Comparison of ENCODE assay signal across 16 mouse cellular contexts in genomic region chr10:106998052-106998625, GRCm38 (mm10).
DNase-seq lines count a peak whose midpoint lies in the region; ATAC-seq lines count a peak whose summit lies in the region.
"Had no signal": no experiment of that assay in that cellular context is flagged by ENCODE, and none has a peak within 500 bp of the region (broad histone marks: within the 10 kb centered on the region; RNA-seq: fewer than 3 reads in every experiment).

No protein-coding gene starts in this region.

- no peaks in the 10 kb centered on the region for H3K36me3 ChIP-seq in embryonic facial prominence, embryonic 14.5 days (ENCODE audit: control insufficient read depth, insufficient read depth, low read length)
- H3K36me3 ChIP-seq in embryonic facial prominence, embryonic 10.5 days (replicated peaks) = no peaks in the 10 kb centered on the region
- H3K36me3 ChIP-seq in hindbrain, embryonic 12.5 days = no peaks in the 10 kb centered on the region
- H3K36me3 ChIP-seq in midbrain, embryonic 14.5 days (ENCODE audit: control insufficient read depth, insufficient read depth, low read length) = no peaks in the 10 kb centered on the region
- H3K36me3 ChIP-seq: heart, embryonic 12.5 days had no signal

- no peak overlapping the region for H3K9ac ChIP-seq in embryonic facial prominence, embryonic 14.5 days (ENCODE audit: low read depth, low read length)
- H3K9ac ChIP-seq in hindbrain, embryonic 12.5 days = no peak overlapping the region
- H3K9ac ChIP-seq in midbrain, embryonic 14.5 days (replicated peaks; ENCODE audit: low read length) = no peak overlapping the region
- H3K9ac ChIP-seq: heart, embryonic 12.5 days; lung, embryonic 14.5 days had no signal

- DNase-seq in embryonic facial prominence, embryonic 14.5 days (ENCODE audit: low spot score) = no peak
- no peak for DNase-seq in embryonic facial prominence, embryonic 10.5 days (ENCODE audit: low spot score)
- peak; percentile 24 for DNase-seq in brain, adult 2 months (ENCODE audit: low read depth, low spot score)
- peak; percentile 17 for DNase-seq in midbrain, embryonic 14.5 days
- DNase-seq in ovary, adult 18-20 months (ENCODE audit: low spot score) = no peak
- no peak for DNase-seq in right cerebral cortex, postnatal 4 days
- no peak for DNase-seq in testis, postnatal 14 days (ENCODE audit: low spot score)
- DNase-seq: cerebellum, adult 11-12 months; lung, embryonic 14.5 days; right cerebral cortex, adult 18-20 months; thymus, adult 2 months had no signal

- no peaks in the 10 kb centered on the region for H3K9me3 ChIP-seq in embryonic facial prominence, embryonic 14.5 days (ENCODE audit: control insufficient read depth, low read length)
- H3K9me3 ChIP-seq in embryonic facial prominence, embryonic 10.5 days = no peaks in the 10 kb centered on the region
- H3K9me3 ChIP-seq in hindbrain, embryonic 12.5 days (replicated peaks) = no peaks in the 10 kb centered on the region
- H3K9me3 ChIP-seq in midbrain, embryonic 14.5 days (ENCODE audit: control insufficient read depth, low read length) = no peaks in the 10 kb centered on the region
- H3K9me3 ChIP-seq: heart, embryonic 12.5 days had no signal

- H3K4me3 ChIP-seq in embryonic facial prominence, embryonic 14.5 days (ENCODE audit: low read depth, low read length) = no peak overlapping the region
- no peak overlapping the region for H3K4me3 ChIP-seq in embryonic facial prominence, embryonic 10.5 days
- no peak overlapping the region for H3K4me3 ChIP-seq in hindbrain, embryonic 12.5 days
- H3K4me3 ChIP-seq in midbrain, embryonic 14.5 days (replicated peaks; ENCODE audit: low read depth, low read length) = no peak overlapping the region
- H3K4me3 ChIP-seq: heart, embryonic 12.5 days had no signal

- WGBS in embryonic facial prominence, embryonic 14.5 days = 89% methylated on average over 2 of the region's 2 CpGs
- WGBS in embryonic facial prominence, embryonic 10.5 days = 86% methylated on average over 2 of the region's 2 CpGs
- WGBS in hindbrain, embryonic 12.5 days = 61% methylated on average over 2 of the region's 2 CpGs
- WGBS in midbrain, embryonic 14.5 days = 51% methylated on average over 2 of the region's 2 CpGs

- no peaks in the 10 kb centered on the region for H3K4me1 ChIP-seq in embryonic facial prominence, embryonic 14.5 days (ENCODE audit: control insufficient read depth, insufficient read depth, low read length)
- no peaks in the 10 kb centered on the region for H3K4me1 ChIP-seq in embryonic facial prominence, embryonic 10.5 days
- no peaks in the 10 kb centered on the region for H3K4me1 ChIP-seq in hindbrain, embryonic 12.5 days
- no peaks in the 10 kb centered on the region for H3K4me1 ChIP-seq in midbrain, embryonic 14.5 days (ENCODE audit: control insufficient read depth, insufficient read depth, low read length)
- H3K4me1 ChIP-seq: heart, embryonic 12.5 days had no signal

- ATAC-seq in embryonic facial prominence, embryonic 14.5 days (ENCODE audit: low read depth) = peak; percentile 75
- peak; percentile 83 for ATAC-seq in hindbrain, embryonic 12.5 days (ENCODE audit: low FRiP score)
- peak; percentile 62 for ATAC-seq in midbrain, embryonic 14.5 days (ENCODE audit: low FRiP score, low TSS enrichment)
- ATAC-seq: intestine, embryonic 16.5 days had no signal

- no peak overlapping the region for H3K27ac ChIP-seq in embryonic facial prominence, embryonic 14.5 days (replicated peaks; ENCODE audit: low read depth, low read length)
- H3K27ac ChIP-seq in embryonic facial prominence, embryonic 10.5 days (replicated peaks) = no peak overlapping the region
- H3K27ac ChIP-seq in hindbrain, embryonic 12.5 days = no peak overlapping the region
- no peak overlapping the region for H3K27ac ChIP-seq in midbrain, embryonic 14.5 days (replicated peaks; ENCODE audit: low read depth, low read length)
- H3K27ac ChIP-seq: macrophage had no signal

- H3K4me2 ChIP-seq in embryonic facial prominence, embryonic 14.5 days (ENCODE audit: low read depth, low read length) = no peak overlapping the region
- H3K4me2 ChIP-seq in hindbrain, embryonic 12.5 days (replicated peaks) = no peak overlapping the region
- H3K4me2 ChIP-seq in midbrain, embryonic 14.5 days (ENCODE audit: low read length) = no peak overlapping the region
- H3K4me2 ChIP-seq: heart, embryonic 12.5 days; liver, embryonic 11.5 days; lung, embryonic 14.5 days had no signal

- H3K27me3 ChIP-seq in embryonic facial prominence, embryonic 14.5 days (replicated peaks; ENCODE audit: control insufficient read depth, insufficient read depth, low read length) = no peaks in the 10 kb centered on the region
- H3K27me3 ChIP-seq in embryonic facial prominence, embryonic 10.5 days (replicated peaks; ENCODE audit: low read depth, poor library complexity, severe bottlenecking) = no peaks in the 10 kb centered on the region
- H3K27me3 ChIP-seq in hindbrain, embryonic 12.5 days = no peaks in the 10 kb centered on the region
- H3K27me3 ChIP-seq in midbrain, embryonic 14.5 days (ENCODE audit: control insufficient read depth, insufficient read depth, low read length) = no peaks in the 10 kb centered on the region
- H3K27me3 ChIP-seq: heart, embryonic 12.5 days had no signal

Comparison
In these comparisons a context has a peak if more than half of its experiments do, and no peak if none do; other contexts are left out.
1. DNase-seq: peak in brain, adult 2 months (single experiment) and midbrain, embryonic 14.5 days (single experiment); none in embryonic facial prominence, embryonic 14.5 days (single experiment), embryonic facial prominence, embryonic 10.5 days (single experiment), ovary, adult 18-20 months (single experiment), right cerebral cortex, postnatal 4 days (single experiment) and testis, postnatal 14 days (single experiment).
2. Peak in every context shown above with its lines, with median percentiles within 50 percentile points of each other: ATAC-seq.